Mouse (Mus musculus) intestine, embryonic 14.5 days (tissue): ENCODE measurements around the gene Gpc2. TPM values are rescaled to one million over a fixed set of nuclear protein-coding genes. Genes with fewer than 3 reads are reported as not detected.

Experiments used
- ATAC-seq: fragments of 200-750 bp; cut with Nextera tagmentation; replicated peaks from 2 replicates; pipeline ENCODE4 v1.8.0; 2017; ENCODE audit warnings: low read depth, moderate number of reproducible peaks, moderate TSS enrichment, moderate library complexity; ENCODE audit not compliant: low FRiP score, low TSS enrichment
- DNase-seq: peaks from one replicate; pipeline ENCODE4 v3.0.0-alpha.2; 2018; ENCODE audit warnings: low spot score
- H3K27ac ChIP-seq: fragments of 300-500 bp; sonication (generic); 2 replicates; pipeline ENCODE4 v1.5.1; 2014; ENCODE audit warnings: low read depth, mild to moderate bottlenecking, control low read depth
- H3K27me3 ChIP-seq: fragments of 300-500 bp; sonication (generic); replicated peaks from 2 replicates; pipeline ENCODE4 v1.6.1; 2014; ENCODE audit warnings: low read length, control low read depth; ENCODE audit not compliant: control insufficient read depth, insufficient read depth
- H3K36me3 ChIP-seq: fragments of 300-500 bp; sonication (generic); 2 replicates; pipeline ENCODE4 v1.6.1; 2014; ENCODE audit warnings: low read length, control low read depth; ENCODE audit not compliant: control insufficient read depth, insufficient read depth
- H3K4me1 ChIP-seq: fragments of 300-500 bp; sonication (generic); replicated peaks from 2 replicates; pipeline ENCODE4 v1.6.1; 2014; ENCODE audit warnings: low read length, control low read depth, mixed read lengths; ENCODE audit not compliant: control insufficient read depth, insufficient read depth
- H3K4me2 ChIP-seq: fragments of 300-500 bp; sonication (generic); 2 replicates; pipeline ENCODE4 v1.6.1; 2014; ENCODE audit warnings: low read length
- H3K4me3 ChIP-seq: fragments of 300-500 bp; sonication (generic); 2 replicates; pipeline ENCODE4 v1.5.1; 2014; ENCODE audit warnings: low read depth, low read length, control low read depth, mixed read lengths
- H3K9ac ChIP-seq: fragments of 300-500 bp; sonication (generic); 2 replicates; pipeline ENCODE4 v1.6.1; 2014; ENCODE audit warnings: mild to moderate bottlenecking, low read length
- H3K9me3 ChIP-seq: fragments of 300-500 bp; sonication (generic); 2 replicates; pipeline ENCODE4 v1.6.1; 2016; ENCODE audit warnings: low read length, control low read depth; ENCODE audit not compliant: control insufficient read depth
- WGBS: fragments of 180-500 bp; shearing (Covaris S2); extraction: QIAGEN DNeasy Blood & Tissue Kit; methylation state at CpG from one replicate; pipeline ENCODE4 v1.1.7; 2014; 5-methylcytosine and 5-hydroxymethylcytosine counted together
- polyA plus RNA-seq: library from polyadenylated mRNA; unstranded; fragments of >200 nt; fragmentation: Nextera tagmentation; extraction: Ambion mirVana; gene quantifications from 2 replicates; pipeline ENCODE4 v1.2.1, GENCODE M21; 2014

The Gpc2 gene
- polyA plus RNA-seq, 1 experiment from 2014 or later, result 3.4 TPM

GRCm38 (mm10) chr5:138280829-138281228 lies 1.0 kb upstream of the Gpc2 start:
- Histone ChIP-seq H3K9ac (no peak overlapping the region), H3K27ac (no peak overlapping the region), H3K36me3 (peaks cover 12% of the 10 kb centered on the region), H3K4me2 (0 out of 2 replicates have a peak overlapping the region, but pooled peaks have one; percentile 80), H3K27me3 (no peaks in the 10 kb centered on the region), H3K4me1 (peaks cover 20% of the 10 kb centered on the region; the same call in 1 of the 2 replicates), H3K9me3 (peaks cover 8% of the 10 kb centered on the region; the same call in 1 of the 2 replicates), H3K4me3 (no peak overlapping the region)
- WGBS, result 91% methylated on average over 15 of the region's 15 CpGs
- DNase-seq, result peak; percentile 54
- ATAC-seq, result no peak

GRCm38 (mm10) chr5:138280425-138280768 lies 592 bp upstream of the Gpc2 start:
- WGBS, result 24% methylated on average over 26 of the region's 26 CpGs
- no peak overlapping the region for H3K9ac ChIP-seq
- peaks cover 8% of the 10 kb centered on the region; the same call in 1 of the 2 replicates for H3K9me3 ChIP-seq
- DNase-seq (no peak), ATAC-seq (peak; percentile 6; the same call in 1 of the 2 replicates)
- H3K27me3 ChIP-seq, result no peaks in the 10 kb centered on the region
- H3K27ac ChIP-seq, result no peak overlapping the region
- peaks cover 23% of the 10 kb centered on the region; the same call in 1 of the 2 replicates for H3K4me1 ChIP-seq
- H3K4me3 ChIP-seq, result peak overlapping the region; percentile 76; the same call in 1 of the 2 replicates
- H3K4me2 ChIP-seq, result peak overlapping the region; percentile 80
- H3K36me3 ChIP-seq, result peaks cover 12% of the 10 kb centered on the region

GRCm38 (mm10) chr5:138277994-138278393 lies 1.8 kb downstream of the Gpc2 start:
- Histone ChIP-seq H3K27me3 (no peaks in the 10 kb centered on the region), H3K36me3 (peaks cover 12% of the 10 kb centered on the region), H3K27ac (no peak overlapping the region), H3K4me2 (no peak overlapping the region), H3K9me3 (peaks cover 8% of the 10 kb centered on the region; the same call in 1 of the 2 replicates), H3K9ac (no peak overlapping the region), H3K4me3 (no peak overlapping the region), H3K4me1 (peaks cover 27% of the 10 kb centered on the region)
- no peak for ATAC-seq
- WGBS, result 79% methylated on average over 7 of the region's 7 CpGs
- DNase-seq, result peak; percentile 48

GRCm38 (mm10) chr5:138275216-138276050 lies 4.4 kb downstream of the Gpc2 start:
- Histone ChIP-seq H3K9me3 (peaks cover 1% of the 10 kb centered on the region; the same call in 1 of the 2 replicates), H3K4me2 (peak overlapping the region; percentile 31), H3K36me3 (peaks cover 12% of the 10 kb centered on the region), H3K9ac (no peak overlapping the region), H3K27ac (no peak overlapping the region), H3K27me3 (no peaks in the 10 kb centered on the region), H3K4me3 (no peak overlapping the region), H3K4me1 (peaks cover 39% of the 10 kb centered on the region)
- ATAC-seq (no peak), DNase-seq (peak; percentile 60)
- WGBS, result 35% methylated on average over 41 of the region's 41 CpGs

GRCm38 (mm10) chr5:138274186-138274585 lies 5.6 kb downstream of the Gpc2 start:
- H3K4me2 ChIP-seq, result no peak overlapping the region
- H3K27me3 ChIP-seq, result no peaks in the 10 kb centered on the region
- ATAC-seq (no peak), DNase-seq (peak; percentile 45)
- H3K4me3 ChIP-seq, result no peak overlapping the region
- peaks cover 37% of the 10 kb centered on the region for H3K4me1 ChIP-seq
- 75% methylated on average over 8 of the region's 8 CpGs for WGBS
- H3K9me3 ChIP-seq, result no peaks in the 10 kb centered on the region
- H3K27ac ChIP-seq, result no peak overlapping the region
- peaks cover 12% of the 10 kb centered on the region for H3K36me3 ChIP-seq
- H3K9ac ChIP-seq, result no peak overlapping the region

GRCm38 (mm10) chr5:138272409-138272923 lies 7.3 kb downstream of the Gpc2 start, which contains the start of gene Gal3st4:
Gene Gal3st4, minus strand, starts transcription at chr5:138272840.
- Histone ChIP-seq H3K4me3 (peak within 1 kb of the TSS; percentile 7; the same call in 1 of the 2 replicates), H3K4me2 (peak within 1 kb of the TSS; percentile 45), H3K27ac (peak within 1 kb of the TSS; percentile 11; the same call in 1 of the 2 replicates), H3K27me3 (no peaks in the 10 kb centered on the region), H3K36me3 (peaks cover 11% of the 10 kb centered on the region), H3K9me3 (no peaks in the 10 kb centered on the region), H3K9ac (peak within 1 kb of the TSS; percentile 42), H3K4me1 (peaks cover 27% of the 10 kb centered on the region)
- ATAC-seq (no peak), DNase-seq (peak; percentile 64)
- WGBS, result 4% methylated on average over 12 of the region's 12 CpGs

GRCm38 (mm10) chr5:138271232-138271631 lies 8.6 kb downstream of the Gpc2 start:
- no peaks in the 10 kb centered on the region for H3K27me3 ChIP-seq
- ATAC-seq (no peak), DNase-seq (no peak)
- H3K36me3 ChIP-seq, result peaks cover 2% of the 10 kb centered on the region; the same call in 1 of the 2 replicates
- H3K4me2 ChIP-seq, result no peak overlapping the region
- WGBS, result 50% methylated on average over 3 of the region's 3 CpGs
- no peak overlapping the region for H3K4me3 ChIP-seq
- H3K27ac ChIP-seq, result no peak overlapping the region
- H3K4me1 ChIP-seq, result peaks cover 23% of the 10 kb centered on the region
- no peaks in the 10 kb centered on the region for H3K9me3 ChIP-seq
- no peak overlapping the region for H3K9ac ChIP-seq

GRCm38 (mm10) chr5:138268980-138269379 lies 10.8 kb downstream of the Gpc2 start:
- Histone ChIP-seq H3K36me3 (peaks cover 8% of the 10 kb centered on the region; the same call in 1 of the 2 replicates), H3K9ac (no peak overlapping the region), H3K27ac (no peak overlapping the region), H3K4me3 (no peak overlapping the region), H3K9me3 (no peaks in the 10 kb centered on the region), H3K4me1 (peaks cover 16% of the 10 kb centered on the region; the same call in 1 of the 2 replicates), H3K4me2 (no peak overlapping the region), H3K27me3 (no peaks in the 10 kb centered on the region)
- 71% methylated on average over 4 of the region's 4 CpGs for WGBS
- no peak for DNase-seq
- no peak for ATAC-seq
